Mouse (Mus musculus) embryonic facial prominence, embryonic 11.5 days (tissue): ENCODE data around the gene Fam49a. TPM values are rescaled to one million over a fixed set of nuclear protein-coding genes. Genes with fewer than 3 reads are reported as not detected.
A peak's percentile ranks its signal among the peaks of the same experiment; 100 is the strongest.
"Not testable (repeated sequence)": the region's sequence is repeated elsewhere in the genome, so short reads cannot be mapped to it uniquely, and the experiment has no call there.

Experiments used
- ATAC-seq: fragments of 200-750 bp; cut with Nextera tagmentation; replicated peaks from 2 replicates; pipeline ENCODE4 v1.8.0; 2017; ENCODE audit warnings: low read depth; ENCODE audit not compliant: insufficient number of reproducible peaks, low FRiP score, low TSS enrichment
- DNase-seq: peaks from one replicate; pipeline ENCODE4 v3.0.0-alpha.2; 2015; ENCODE audit warnings: low spot score
- H3K27ac ChIP-seq: fragments of 300-500 bp; sonication (generic); replicated peaks from 2 replicates; pipeline ENCODE4 v1.5.1; 2014; ENCODE audit warnings: mild to moderate bottlenecking, low read depth, low read length, control low read depth
- H3K27me3 ChIP-seq: fragments of 300-500 bp; sonication (generic); 2 replicates; pipeline ENCODE4 v1.6.1; 2014; ENCODE audit warnings: mild to moderate bottlenecking, low read length, moderate library complexity, mixed read lengths; ENCODE audit not compliant: control insufficient read depth, insufficient read depth
- H3K36me3 ChIP-seq: fragments of 300-500 bp; sonication (generic); replicated peaks from 2 replicates; pipeline ENCODE4 v1.6.1; 2014; ENCODE audit warnings: low read depth, mild to moderate bottlenecking, low read length, moderate library complexity, mixed read lengths; ENCODE audit not compliant: control insufficient read depth, insufficient read depth
- H3K4me1 ChIP-seq: fragments of 300-500 bp; sonication (generic); 2 replicates; pipeline ENCODE4 v1.6.1; 2014; ENCODE audit warnings: low read length, mixed read lengths; ENCODE audit not compliant: control insufficient read depth, insufficient read depth
- H3K4me2 ChIP-seq: fragments of 300-500 bp; sonication (generic); 2 replicates; pipeline ENCODE4 v1.6.1; 2014; ENCODE audit warnings: low read depth, mild to moderate bottlenecking, control low read depth, low read length, moderate library complexity
- H3K4me3 ChIP-seq: fragments of 300-500 bp; sonication (generic); 2 replicates; pipeline ENCODE4 v1.5.1; 2014; ENCODE audit warnings: low read depth, low read length, control low read depth
- H3K9ac ChIP-seq: fragments of 300-500 bp; sonication (generic); replicated peaks from 2 replicates; pipeline ENCODE4 v1.6.1; 2014; ENCODE audit warnings: mild to moderate bottlenecking, control low read depth, low read length
- H3K9me3 ChIP-seq: fragments of 300-500 bp; sonication (generic); replicated peaks from 2 replicates; pipeline ENCODE4 v1.6.1; 2016; ENCODE audit warnings: mild to moderate bottlenecking, low read length, inconsistent platforms, mixed read lengths; ENCODE audit not compliant: control insufficient read depth
- WGBS: fragments of 180-500 bp; shearing (Covaris S2); extraction: QIAGEN DNeasy Blood & Tissue Kit; methylation state at CpG from one replicate; pipeline ENCODE4 v1.1.7; 2014; 5-methylcytosine and 5-hydroxymethylcytosine counted together
- polyA plus RNA-seq: library from polyadenylated mRNA; unstranded; fragments of >200 nt; fragmentation: Nextera tagmentation; extraction: Ambion mirVana; gene quantifications from 2 replicates; pipeline ENCODE4 v1.2.1, GENCODE M21; 2014

Fam49a gene
- polyA plus RNA-seq, 1 experiment from 2014 or later: 11.2 TPM

DNA sequence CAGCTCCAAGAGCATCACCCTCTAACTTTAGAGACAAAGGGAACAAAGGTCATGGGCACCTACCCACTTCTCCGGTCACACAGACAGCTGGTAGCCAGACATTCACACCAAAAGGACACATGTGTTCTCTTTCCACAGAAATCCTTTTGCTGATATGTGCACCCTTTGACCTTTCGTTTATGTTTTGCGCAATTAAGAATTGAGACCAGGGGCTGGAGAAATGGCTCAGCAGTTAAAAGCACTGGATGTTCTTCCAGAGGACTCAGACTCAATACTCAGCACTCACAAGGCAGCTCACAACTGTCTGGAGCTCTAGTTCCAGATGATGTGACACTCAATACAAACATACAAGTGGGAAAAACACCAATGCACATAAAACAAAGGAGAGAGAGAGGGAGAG is 34.3 kb upstream of the Fam49a start:
- Histone ChIP-seq H3K9me3 (no peaks in the 10 kb centered on the region), H3K27me3 (no peaks in the 10 kb centered on the region), H3K27ac (no peak overlapping the region), H3K4me3 (no peak overlapping the region), H3K36me3 (no peaks in the 10 kb centered on the region), H3K4me2 (no peak overlapping the region), H3K4me1 (no peaks in the 10 kb centered on the region), H3K9ac (no peak overlapping the region)
- no peak for ATAC-seq
- DNase-seq: no peak
- WGBS: 76% methylated on average over 3 of the region's 3 CpGs

- Histone ChIP-seq H3K9ac (no peak overlapping the region), H3K27me3 (no peaks in the 10 kb centered on the region), H3K4me2 (no peak overlapping the region), H3K9me3 (no peaks in the 10 kb centered on the region), H3K27ac (no peak overlapping the region), H3K4me3 (no peak overlapping the region), H3K4me1 (no peaks in the 10 kb centered on the region), H3K36me3 (no peaks in the 10 kb centered on the region)
- ATAC-seq: no peak
- DNase-seq: no peak
These were observed 31.8 kb upstream of the Fam49a start for GRCm38 (mm10) chr12:12230031-12230557.

GRCm38 (mm10) chr12:12232097-12232496 is 29.8 kb upstream of the Fam49a start:
- H3K4me2 ChIP-seq: no peak overlapping the region
- H3K9ac ChIP-seq: no peak overlapping the region
- ATAC-seq (no peak), DNase-seq (no peak)
- WGBS: 85% methylated on average over 4 of the region's 4 CpGs
- H3K27me3 ChIP-seq: no peaks in the 10 kb centered on the region
- no peak overlapping the region for H3K4me3 ChIP-seq
- H3K36me3 ChIP-seq: no peaks in the 10 kb centered on the region
- no peaks in the 10 kb centered on the region for H3K4me1 ChIP-seq
- no peak overlapping the region for H3K27ac ChIP-seq
- H3K9me3 ChIP-seq: no peaks in the 10 kb centered on the region

GRCm38 (mm10) chr12:12236978-12237377 is 25.0 kb upstream of the Fam49a start:
- Histone ChIP-seq H3K4me3 (no peak overlapping the region), H3K27ac (no peak overlapping the region), H3K27me3 (no peaks in the 10 kb centered on the region), H3K4me2 (no peak overlapping the region), H3K36me3 (no peaks in the 10 kb centered on the region), H3K9me3 (no peaks in the 10 kb centered on the region), H3K4me1 (no peaks in the 10 kb centered on the region), H3K9ac (no peak overlapping the region)
- 46% methylated on average over 5 of the region's 5 CpGs for WGBS
- ATAC-seq: no peak
- no peak for DNase-seq

GRCm38 (mm10) chr12:12239502-12239901 is 22.4 kb upstream of the Fam49a start:
- WGBS: 51% methylated on average over 3 of the region's 3 CpGs
- no peak for ATAC-seq
- no peak overlapping the region for H3K4me3 ChIP-seq
- DNase-seq: no peak
- no peak overlapping the region for H3K27ac ChIP-seq
- no peaks in the 10 kb centered on the region for H3K36me3 ChIP-seq
- H3K4me1 ChIP-seq: no peaks in the 10 kb centered on the region
- no peaks in the 10 kb centered on the region for H3K9me3 ChIP-seq
- H3K27me3 ChIP-seq: no peaks in the 10 kb centered on the region
- no peak overlapping the region for H3K9ac ChIP-seq
- H3K4me2 ChIP-seq: no peak overlapping the region

DNA sequence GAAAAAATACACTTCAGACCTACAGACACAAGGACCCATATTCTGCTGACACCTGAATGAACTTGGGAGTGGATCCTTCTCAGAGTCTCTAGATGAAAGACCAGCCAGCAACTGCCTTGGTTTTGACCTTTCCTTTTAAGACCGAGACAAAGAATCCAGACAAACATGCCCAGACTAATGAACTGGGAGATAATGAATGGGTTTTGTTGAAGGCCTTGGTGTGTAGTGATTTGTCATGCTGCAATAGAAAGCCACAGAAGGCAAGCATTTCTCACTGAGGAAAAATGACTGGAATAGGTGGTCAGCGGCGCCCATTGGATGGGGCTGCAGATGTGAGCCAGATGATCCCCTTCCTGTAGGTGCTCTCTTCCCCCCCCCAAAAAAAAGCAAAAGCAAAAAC is 18.8 kb upstream of the Fam49a start:
- no peak for ATAC-seq
- Histone ChIP-seq H3K27ac (no peak overlapping the region), H3K36me3 (no peaks in the 10 kb centered on the region), H3K9ac (no peak overlapping the region), H3K27me3 (no peaks in the 10 kb centered on the region), H3K4me1 (no peaks in the 10 kb centered on the region), H3K4me3 (no peak overlapping the region), H3K4me2 (no peak overlapping the region), H3K9me3 (no peaks in the 10 kb centered on the region)
- WGBS: 77% methylated on average over 3 of the region's 3 CpGs
- no peak for DNase-seq

- DNase-seq, H3K27me3 ChIP-seq, H3K4me1 ChIP-seq, H3K36me3 ChIP-seq, H3K4me2 ChIP-seq, H3K9me3 ChIP-seq, ATAC-seq, H3K27ac ChIP-seq, H3K4me3 ChIP-seq, H3K9ac ChIP-seq: not testable (repeated sequence)
- 96% methylated on average over 4 of the region's 4 CpGs for WGBS
These were observed 14.9 kb upstream of the Fam49a start for GRCm38 (mm10) chr12:12247023-12247422.

GRCm38 (mm10) chr12:12249521-12249920 is 12.4 kb upstream of the Fam49a start:
- H3K27ac ChIP-seq: no peak overlapping the region
- DNase-seq: peak; percentile 8
- 41% methylated on average over 2 of the region's 2 CpGs for WGBS
- no peaks in the 10 kb centered on the region for H3K27me3 ChIP-seq
- no peak for ATAC-seq
- no peak overlapping the region for H3K9ac ChIP-seq
- no peaks in the 10 kb centered on the region for H3K36me3 ChIP-seq
- H3K4me3 ChIP-seq: no peak overlapping the region
- H3K4me2 ChIP-seq: no peak overlapping the region
- no peaks in the 10 kb centered on the region for H3K9me3 ChIP-seq
- no peaks in the 10 kb centered on the region for H3K4me1 ChIP-seq
